Mouse (Mus musculus): ENCODE data around the gene Nub1.

DNA sequence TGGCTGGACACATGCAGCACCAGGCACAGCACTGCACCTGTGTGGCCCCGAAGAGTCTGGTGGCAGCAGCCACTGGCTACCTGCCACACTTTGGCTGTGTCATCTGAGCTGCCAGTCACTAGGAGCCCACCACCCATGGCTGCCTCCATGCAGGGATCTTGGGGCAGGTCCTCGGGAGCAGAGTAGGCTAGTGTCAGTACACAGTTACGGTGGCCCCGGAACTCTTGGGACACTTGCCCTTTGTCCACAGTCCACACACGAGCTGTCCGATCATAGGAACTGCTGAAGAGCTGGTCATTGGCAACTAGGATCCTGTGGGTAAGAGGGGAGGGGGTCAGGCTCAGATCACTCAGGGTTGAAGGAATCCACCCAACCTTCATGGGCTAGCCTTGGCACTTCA, 32.7 kb downstream of the Nub1 start:
- TF ChIP-seq CEBPB (IDR thresholded peaks at IDR 0.05; ENCODE audit: low read depth): no peak
- TF ChIP-seq USF1 (IDR thresholded peaks at IDR 0.05; ENCODE audit: low read depth): no peak
- TF ChIP-seq CTCF (IDR thresholded peaks at IDR 0.05; ENCODE audit: control insufficient read depth, insufficient read depth, insufficient read length): no peak

Data from C2C12 (cell line).